Mouse (Mus musculus) ovary, adult 10 weeks (tissue): ENCODE data around the gene Scaf8. TPM values are rescaled to one million over a fixed set of nuclear protein-coding genes. Genes with fewer than 3 reads are reported as not detected.

Source experiments
- polyA plus RNA-seq: library from polyadenylated mRNA; stranded (reverse); fragments of 350-450 nt; fragmentation: Illumina TruSeq; extraction: RNeasy Lipid Tissue Mini Kit (QIAGEN cat#74804); gene quantifications from one replicate; pipeline ENCODE4 v1.2.3, GENCODE M21; 2014

The Scaf8 gene
- polyA plus RNA-seq = 99.2 TPM

GRCm38 (mm10) chr17:3114720-3115379, at the start of gene Scaf8:
TSS of gene Scaf8 (plus strand) at chr17:3114972.

Other genes starting within 250 kb of the Scaf8 start
- gene Tiam2, start 211.6 kb downstream of the Scaf8 start, polyA plus RNA-seq = 5.5 TPM